In the genomic region with DNA sequence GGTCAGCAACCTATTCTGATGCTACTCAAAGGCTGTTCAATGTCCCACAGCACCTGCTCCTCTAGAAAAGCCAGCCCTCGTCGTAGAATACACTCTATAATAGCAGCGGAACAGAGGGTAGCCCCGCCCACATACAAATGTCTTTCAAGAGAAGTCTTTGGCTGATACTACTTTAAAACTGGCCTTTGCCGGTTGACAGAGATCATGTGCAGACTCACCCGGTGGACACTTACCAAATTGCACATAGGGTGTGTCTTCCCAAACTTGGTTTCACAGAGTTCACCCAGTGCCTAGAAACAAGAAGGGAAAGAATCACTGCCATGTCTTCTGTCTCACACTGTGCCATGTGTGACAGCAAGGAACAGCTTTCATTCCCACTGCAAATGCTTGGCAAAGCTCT, we compare ENCODE assay signal across 25 mouse cellular contexts. TPM values are rescaled to one million over a fixed set of nuclear protein-coding genes. Genes with fewer than 3 reads are reported as not detected.
DNase-seq lines count a peak whose midpoint lies in the region; ATAC-seq and TF ChIP-seq lines count a peak whose summit lies in the region.
"Had no signal": no experiment of that assay in that cellular context is flagged by ENCODE, and none has a peak within 500 bp of the region (broad histone marks: within the 10 kb centered on the region; RNA-seq: fewer than 3 reads in every experiment).

No protein-coding gene starts in this region.

- H3K27me3 ChIP-seq in heart, embryonic 12.5 days (replicated peaks) = no peaks in the 10 kb centered on the region
- no peaks in the 10 kb centered on the region for H3K27me3 ChIP-seq in lung, embryonic 14.5 days (ENCODE audit: insufficient read depth, low read length)
- H3K27me3 ChIP-seq: CH12.LX; embryonic facial prominence, embryonic 15.5 days; hindbrain, embryonic 12.5 days had no signal

- no peak for ATAC-seq in heart, embryonic 12.5 days (ENCODE audit: insufficient number of reproducible peaks, low FRiP score)
- no peak; the same call in 1 of the 2 replicates for ATAC-seq in lung, embryonic 14.5 days (ENCODE audit: insufficient read depth)
- 0 out of 2 replicates have a peak, but pooled peaks have one; percentile 19 for ATAC-seq in megakaryocyte-erythroid progenitor cell, adult 5-6 weeks (replicated peaks; ENCODE audit: low FRiP score, low TSS enrichment, poor library complexity, severe bottlenecking)
- ATAC-seq: activated CD4-positive, CD25-positive, alpha-beta regulatory T cell, adult 4 months; forebrain, embryonic 14.5 days; intestine, embryonic 16.5 days had no signal

- 65% methylated on average over 6 of the region's 6 CpGs for WGBS in heart, embryonic 12.5 days
- 67% methylated on average over 6 of the region's 6 CpGs for WGBS in lung, embryonic 14.5 days

- no peaks in the 10 kb centered on the region for H3K9me3 ChIP-seq in heart, embryonic 12.5 days (replicated peaks)
- H3K9me3 ChIP-seq in lung, embryonic 14.5 days (ENCODE audit: low read depth, low read length) = no peaks in the 10 kb centered on the region
- H3K9me3 ChIP-seq: embryonic facial prominence, embryonic 15.5 days; forebrain, embryonic 10.5 days; hindbrain, embryonic 12.5 days had no signal

- peaks cover 36% of the 10 kb centered on the region for H3K4me1 ChIP-seq in heart, embryonic 12.5 days (replicated peaks)
- no peaks in the 10 kb centered on the region for H3K4me1 ChIP-seq in lung, embryonic 14.5 days (ENCODE audit: insufficient read depth)
- H3K4me1 ChIP-seq: forebrain, embryonic 10.5 days; hindbrain, embryonic 12.5 days had no signal

- H3K9ac ChIP-seq in heart, embryonic 12.5 days = no peak overlapping the region
- H3K9ac ChIP-seq in lung, embryonic 14.5 days = no peak overlapping the region
- H3K9ac ChIP-seq: embryonic facial prominence, embryonic 15.5 days; hindbrain, embryonic 12.5 days had no signal

- DNase-seq in heart, adult 11 months = no peak
- DNase-seq in lung, embryonic 14.5 days = no peak
- no peak for DNase-seq in lung, adult 18-20 months
- peak; percentile 64 for DNase-seq in ZHBTc4 (ENCODE audit: low read depth, low spot score)
- DNase-seq in layer of hippocampus, postnatal 25 days (ENCODE audit: extremely low spot score in 1 of 2, low spot score in 1 of 2) = no peak
- no peak for DNase-seq in kidney, adult 8-10 months
- DNase-seq: adrenal gland, adult 2 months; adrenal gland, postnatal 25 days; cerebellum, adult 2 months; cerebellum, postnatal 14 days; embryo, embryonic 11 days; gastrocnemius, adult 2 months; gastrocnemius, postnatal 36 days; heart, postnatal 36 days had no signal

- H3K27ac ChIP-seq in heart, embryonic 12.5 days (ENCODE audit: poor library complexity, severe bottlenecking) = peak overlapping the region; percentile 13; the same call in 1 of the 2 replicates
- H3K27ac ChIP-seq in lung, embryonic 14.5 days (ENCODE audit: low read depth) = no peak overlapping the region
- H3K27ac ChIP-seq: embryonic facial prominence, embryonic 15.5 days; forebrain, embryonic 10.5 days; gastrocnemius, adult 2 months; hindbrain, embryonic 12.5 days had no signal

- no peak overlapping the region for H3K4me3 ChIP-seq in heart, embryonic 12.5 days
- no peak overlapping the region for H3K4me3 ChIP-seq in lung, embryonic 14.5 days (ENCODE audit: low read depth, low read length)
- H3K4me3 ChIP-seq: embryonic facial prominence, embryonic 15.5 days; erythroblast, embryonic 14.5 days; forebrain, embryonic 10.5 days; gastrocnemius, adult 2 months; hindbrain, embryonic 12.5 days had no signal

- H3K36me3 ChIP-seq in heart, embryonic 12.5 days = peaks cover 88% of the 10 kb centered on the region
- peaks cover 89% of the 10 kb centered on the region for H3K36me3 ChIP-seq in lung, embryonic 14.5 days (ENCODE audit: insufficient read depth)

- 0 out of 2 replicates have a peak, but pooled peaks have one; percentile 10 for TF ChIP-seq CTCF in lung, embryonic 14.5 days (IDR thresholded peaks at IDR 0.05; ENCODE audit: low read depth)

- no peak overlapping the region for H3K4me2 ChIP-seq in heart, embryonic 12.5 days
- H3K4me2 ChIP-seq in lung, embryonic 14.5 days = no peak overlapping the region
- H3K4me2 ChIP-seq: embryonic facial prominence, embryonic 15.5 days; heart, embryonic 11.5 days; hindbrain, embryonic 12.5 days had no signal

RNA-seq across cellular contexts. Expression of a gene that starts 53.6 kb away (rescaled TPM):
- polyA plus RNA-seq in heart, embryonic 12.5 days (2016; fragmentation: Nextera tagmentation; extraction: Ambion mirVana) = 60.1 and 62.9 TPM in 2 replicates
- polyA plus RNA-seq in lung, embryonic 14.5 days (2014; fragmentation: Nextera tagmentation; extraction: Ambion mirVana) = 38.9 and 39.7 TPM in 2 replicates
- 7.9 and 8.1 TPM in 2 replicates for total RNA-seq in megakaryocyte-erythroid progenitor cell, adult 5-6 weeks (2014; fragmentation: Nextera tagmentation)
- total RNA-seq in megakaryocyte-erythroid progenitor cell, adult 5-6 weeks (2017) = 4.6 and 5.8 TPM in 2 replicates
- total RNA-seq in layer of hippocampus, postnatal 25 days (2021) = 100 to 1,000 TPM; 372 to 435 TPM
- polyA plus RNA-seq: erythroblast, embryonic 14.5 days had no signal

Comparison
In these comparisons a context has a peak if more than half of its experiments do, and no peak if none do; other contexts are left out.
1. RNA of a gene that starts 53.6 kb away (total RNA-seq): 372 to 435 TPM in layer of hippocampus, postnatal 25 days; 4.6 to 8.1 TPM in megakaryocyte-erythroid progenitor cell, adult 5-6 weeks; every median in the first group is over 10 times any median in the second.